Mouse (Mus musculus): ENCODE data around the gene Fam19a2.

DNA sequence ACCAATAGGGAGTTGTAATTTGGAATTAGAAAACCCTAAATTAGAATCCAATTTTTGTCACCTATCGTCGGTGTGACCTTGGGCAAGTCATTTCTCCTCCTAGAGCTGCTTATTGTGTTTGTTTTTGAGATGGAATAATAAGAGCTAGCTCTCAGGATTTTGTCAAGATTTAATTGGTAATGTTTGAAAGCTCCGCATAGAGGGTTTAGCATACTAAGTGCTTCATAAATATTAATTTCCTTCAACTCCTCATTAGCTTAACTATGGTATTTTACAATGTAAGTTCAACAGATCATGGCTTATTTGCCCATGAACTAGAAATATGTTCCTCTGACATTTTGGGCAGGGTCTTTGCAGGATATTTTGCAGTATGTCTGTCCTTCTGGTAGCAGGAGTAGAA is 62.5 kb downstream of the Fam19a2 start:
- TF ChIP-seq EP300 (IDR thresholded peaks at IDR 0.05; ENCODE audit: low read depth) (no peak), CTCF (IDR thresholded peaks at IDR 0.05; ENCODE audit: low read depth) (no peak)
